Comparison of ENCODE assay signal across 10 mouse cellular contexts in genomic region chr17:25885636-25886035, GRCm38 (mm10). TPM values are rescaled to one million over a fixed set of nuclear protein-coding genes. Genes with fewer than 3 reads are reported as not detected.
DNase-seq lines count a peak whose midpoint lies in the region; ATAC-seq and TF ChIP-seq lines count a peak whose summit lies in the region.
"Had no signal": no experiment of that assay in that cellular context is flagged by ENCODE, and none has a peak within 500 bp of the region (broad histone marks: within the 10 kb centered on the region; RNA-seq: fewer than 3 reads in every experiment).

No protein-coding gene starts in this region.

- ATAC-seq in kidney, embryonic 15.5 days (replicated peaks; ENCODE audit: low FRiP score), result no peak
- ATAC-seq in midbrain, embryonic 13.5 days, result peak; percentile 39; the same call in 1 of the 2 replicates

- H3K9ac ChIP-seq in kidney, embryonic 15.5 days, result no peak overlapping the region
- H3K9ac ChIP-seq in midbrain, embryonic 13.5 days (replicated peaks), result no peak overlapping the region
- H3K9ac ChIP-seq: limb, embryonic 15.5 days; neural tube, embryonic 13.5 days had no signal

- no peak overlapping the region for H3K27ac ChIP-seq in kidney, adult 2 months (ENCODE audit: insufficient read depth, low read depth, low read length)
- H3K27ac ChIP-seq in kidney, embryonic 15.5 days, result no peak overlapping the region
- no peak overlapping the region for H3K27ac ChIP-seq in bone marrow, adult 2 months (ENCODE audit: control insufficient read depth, insufficient read depth, low read depth, low read length, poor library complexity)
- H3K27ac ChIP-seq in midbrain, embryonic 13.5 days, result no peak overlapping the region
- H3K27ac ChIP-seq in heart, embryonic 10.5 days, result no peak overlapping the region
- H3K27ac ChIP-seq: limb, embryonic 15.5 days; neural tube, embryonic 13.5 days had no signal

- no peak for TF ChIP-seq POLR2A in kidney, adult 2 months (IDR thresholded peaks at IDR 0.05; ENCODE audit: low read depth, low read length)
- TF ChIP-seq POLR2A in bone marrow, adult 2 months (IDR thresholded peaks at IDR 0.05; ENCODE audit: borderline replicate concordance, control insufficient read depth, low read depth, low read length), result no peak

- peak; percentile 62 for TF ChIP-seq CTCF in kidney, adult 2 months (conservative IDR thresholded peaks at IDR 0.05; ENCODE audit: insufficient read depth, insufficient read length, low read depth, low read length)
- TF ChIP-seq CTCF in bone marrow, adult 2 months (IDR thresholded peaks at IDR 0.05; ENCODE audit: control insufficient read depth, insufficient read depth, low read length), result 0 out of 2 replicates have a peak, but pooled peaks have one; percentile 29

- WGBS in kidney, adult 2 months, result 53% methylated on average over 4 of the region's 4 CpGs
- 67% methylated on average over 4 of the region's 4 CpGs for WGBS in kidney, embryonic 15.5 days
- 64% methylated on average over 4 of the region's 4 CpGs for WGBS in bone marrow, adult 2 months
- 66% methylated on average over 4 of the region's 4 CpGs for WGBS in midbrain, embryonic 13.5 days
- 64% methylated on average over 4 of the region's 4 CpGs for WGBS in heart, embryonic 10.5 days

- H3K9me3 ChIP-seq in kidney, embryonic 15.5 days (replicated peaks), result no peaks in the 10 kb centered on the region
- H3K9me3 ChIP-seq in midbrain, embryonic 13.5 days, result no peaks in the 10 kb centered on the region
- H3K9me3 ChIP-seq in heart, embryonic 10.5 days, result no peaks in the 10 kb centered on the region
- H3K9me3 ChIP-seq: limb, embryonic 15.5 days; neural tube, embryonic 13.5 days had no signal

- H3K36me3 ChIP-seq in kidney, adult 2 months (ENCODE audit: control insufficient read depth, insufficient read depth, low read length), result no peaks in the 10 kb centered on the region
- H3K36me3 ChIP-seq in kidney, embryonic 15.5 days, result peaks cover 68% of the 10 kb centered on the region
- H3K36me3 ChIP-seq in midbrain, embryonic 13.5 days, result peaks cover 58% of the 10 kb centered on the region
- H3K36me3 ChIP-seq in heart, embryonic 10.5 days, result peaks cover 65% of the 10 kb centered on the region

- no peaks in the 10 kb centered on the region for H3K27me3 ChIP-seq in kidney, adult 2 months (replicated peaks; ENCODE audit: control insufficient read depth, insufficient read depth, low read length)
- no peaks in the 10 kb centered on the region for H3K27me3 ChIP-seq in kidney, embryonic 15.5 days
- no peaks in the 10 kb centered on the region for H3K27me3 ChIP-seq in midbrain, embryonic 13.5 days
- H3K27me3 ChIP-seq in heart, embryonic 10.5 days (ENCODE audit: insufficient read depth, poor library complexity, severe bottlenecking), result no peaks in the 10 kb centered on the region
- H3K27me3 ChIP-seq: limb, embryonic 15.5 days; neural tube, embryonic 13.5 days had no signal

- peaks cover 3% of the 10 kb centered on the region; the same call in 1 of the 2 replicates for H3K4me1 ChIP-seq in kidney, adult 2 months (ENCODE audit: control insufficient read depth, insufficient read depth, low read length)
- peaks cover 15% of the 10 kb centered on the region for H3K4me1 ChIP-seq in kidney, embryonic 15.5 days
- H3K4me1 ChIP-seq in bone marrow, adult 2 months (ENCODE audit: control insufficient read depth, insufficient read depth, low read length), result no peaks in the 10 kb centered on the region
- H3K4me1 ChIP-seq in midbrain, embryonic 13.5 days (replicated peaks), result peaks cover 22% of the 10 kb centered on the region
- H3K4me1 ChIP-seq in heart, embryonic 10.5 days, result peaks cover 41% of the 10 kb centered on the region

- H3K4me3 ChIP-seq in kidney, adult 2 months (ENCODE audit: insufficient read depth, low read depth, low read length), result no peak overlapping the region
- no peak overlapping the region for H3K4me3 ChIP-seq in kidney, embryonic 15.5 days (replicated peaks)
- H3K4me3 ChIP-seq in bone marrow, adult 2 months (replicated peaks; ENCODE audit: control insufficient read depth, low read depth, low read length), result no peak overlapping the region
- no peak overlapping the region for H3K4me3 ChIP-seq in midbrain, embryonic 13.5 days (replicated peaks)
- no peak overlapping the region for H3K4me3 ChIP-seq in heart, embryonic 10.5 days
- H3K4me3 ChIP-seq: limb, embryonic 15.5 days; neural tube, embryonic 13.5 days had no signal

- peak; percentile 39 for DNase-seq in kidney, adult 2 months
- DNase-seq in CD4-positive, CD25-positive, alpha-beta regulatory T cell, adult 2 months (ENCODE audit: low read depth, low spot score), result peak; percentile 60
- DNase-seq in heart, embryonic 10.5 days (ENCODE audit: low spot score), result no peak
- no peak for DNase-seq in urinary bladder, adult 2 months (ENCODE audit: low spot score)
- DNase-seq in adrenal gland, postnatal 14 days, result no peak

- H3K4me2 ChIP-seq in kidney, embryonic 15.5 days, result no peak overlapping the region
- no peak overlapping the region for H3K4me2 ChIP-seq in midbrain, embryonic 13.5 days (replicated peaks)
- H3K4me2 ChIP-seq: limb, embryonic 15.5 days; neural tube, embryonic 13.5 days had no signal

RNA-seq across cellular contexts. Expression of gene Wfikkn1, which starts 5.0 kb away (rescaled TPM):
- polyA plus RNA-seq in kidney, adult 2 months (2012; rRNA removed), result 0.31 and 0.42 TPM in 2 replicates
- 0.49 and 0.56 TPM in 2 replicates for polyA plus RNA-seq in kidney, embryonic 15.5 days (2015; fragmentation: Nextera tagmentation; extraction: Ambion mirVana)
- polyA plus RNA-seq in bone marrow, adult 2 months (2011; ENCODE audit: insufficient read depth, insufficient read length, low replicate concordance, missing spikeins), result 1.6 and 2.2 TPM in 2 replicates
- 0.61 and 0.70 TPM in 2 replicates for polyA plus RNA-seq in midbrain, embryonic 13.5 days (2015; fragmentation: Nextera tagmentation; extraction: Ambion mirVana)
- polyA plus RNA-seq in heart, embryonic 10.5 days (2016; fragmentation: Nextera tagmentation; extraction: Ambion mirVana), result 0.96 and 3.8 TPM in 2 replicates
- polyA plus RNA-seq in urinary bladder, adult 2 months (2012; rRNA removed), result 0.77 and 0.93 TPM in 2 replicates
- total RNA-seq in adrenal gland, postnatal 14 days (2021), result 1.2 and 1.5 TPM in 2 replicates

RNA-seq across cellular contexts. Expression of gene Mettl26, which starts 10.8 kb away (rescaled TPM):
- 509 and 656 TPM in 2 replicates for polyA plus RNA-seq in kidney, adult 2 months (2012; rRNA removed)
- polyA plus RNA-seq in kidney, embryonic 15.5 days (2015; fragmentation: Nextera tagmentation; extraction: Ambion mirVana), result 78.7 and 81.5 TPM in 2 replicates
- 25.6 and 30.0 TPM in 2 replicates for polyA plus RNA-seq in bone marrow, adult 2 months (2011; ENCODE audit: insufficient read depth, insufficient read length, low replicate concordance, missing spikeins)
- polyA plus RNA-seq in midbrain, embryonic 13.5 days (2015; fragmentation: Nextera tagmentation; extraction: Ambion mirVana), result 69.7 and 75.4 TPM in 2 replicates
- 46.7 and 55.4 TPM in 2 replicates for polyA plus RNA-seq in heart, embryonic 10.5 days (2016; fragmentation: Nextera tagmentation; extraction: Ambion mirVana)
- 61.0 and 67.8 TPM in 2 replicates for polyA plus RNA-seq in urinary bladder, adult 2 months (2012; rRNA removed)
- 72.1 and 88.0 TPM in 2 replicates for total RNA-seq in adrenal gland, postnatal 14 days (2021)

RNA-seq across cellular contexts. Expression of gene Mcrip2, which starts 17.1 kb away (rescaled TPM):
- polyA plus RNA-seq in kidney, adult 2 months (2012; rRNA removed), result 258 and 286 TPM in 2 replicates
- 54.9 and 55.1 TPM in 2 replicates for polyA plus RNA-seq in kidney, embryonic 15.5 days (2015; fragmentation: Nextera tagmentation; extraction: Ambion mirVana)
- 6.8 and 12.7 TPM in 2 replicates for polyA plus RNA-seq in bone marrow, adult 2 months (2011; ENCODE audit: insufficient read depth, insufficient read length, low replicate concordance, missing spikeins)
- polyA plus RNA-seq in midbrain, embryonic 13.5 days (2015; fragmentation: Nextera tagmentation; extraction: Ambion mirVana), result 8.0 and 10.4 TPM in 2 replicates
- polyA plus RNA-seq in heart, embryonic 10.5 days (2016; fragmentation: Nextera tagmentation; extraction: Ambion mirVana), result 133 and 201 TPM in 2 replicates
- 11.0 and 13.6 TPM in 2 replicates for polyA plus RNA-seq in urinary bladder, adult 2 months (2012; rRNA removed)
- 336 and 337 TPM in 2 replicates for total RNA-seq in adrenal gland, postnatal 14 days (2021)

RNA-seq across cellular contexts. Expression of gene Wdr90, which starts 24.3 kb away (rescaled TPM):
- polyA plus RNA-seq in kidney, adult 2 months (2012; rRNA removed), result 23.8 and 25.5 TPM in 2 replicates
- 31.2 and 35.6 TPM in 2 replicates for polyA plus RNA-seq in kidney, embryonic 15.5 days (2015; fragmentation: Nextera tagmentation; extraction: Ambion mirVana)
- 31.1 and 62.0 TPM in 2 replicates for polyA plus RNA-seq in bone marrow, adult 2 months (2011; ENCODE audit: insufficient read depth, insufficient read length, low replicate concordance, missing spikeins)
- polyA plus RNA-seq in midbrain, embryonic 13.5 days (2015; fragmentation: Nextera tagmentation; extraction: Ambion mirVana), result 20.1 and 22.4 TPM in 2 replicates
- polyA plus RNA-seq in heart, embryonic 10.5 days (2016; fragmentation: Nextera tagmentation; extraction: Ambion mirVana), result 22.4 and 31.7 TPM in 2 replicates
- polyA plus RNA-seq in urinary bladder, adult 2 months (2012; rRNA removed), result 12.0 and 14.4 TPM in 2 replicates
- total RNA-seq in adrenal gland, postnatal 14 days (2021), result 23.1 and 23.2 TPM in 2 replicates

RNA-seq across cellular contexts. Expression of gene Rab40c, which starts 33.9 kb away (rescaled TPM):
- 31.3 and 34.8 TPM in 2 replicates for polyA plus RNA-seq in kidney, adult 2 months (2012; rRNA removed)
- polyA plus RNA-seq in kidney, embryonic 15.5 days (2015; fragmentation: Nextera tagmentation; extraction: Ambion mirVana), result 27.8 and 30.9 TPM in 2 replicates
- polyA plus RNA-seq in bone marrow, adult 2 months (2011; ENCODE audit: insufficient read depth, insufficient read length, low replicate concordance, missing spikeins), result 5.0 and 6.9 TPM in 2 replicates
- 44.3 and 47.1 TPM in 2 replicates for polyA plus RNA-seq in midbrain, embryonic 13.5 days (2015; fragmentation: Nextera tagmentation; extraction: Ambion mirVana)
- 22.2 and 24.4 TPM in 2 replicates for polyA plus RNA-seq in heart, embryonic 10.5 days (2016; fragmentation: Nextera tagmentation; extraction: Ambion mirVana)
- 36.7 and 44.3 TPM in 2 replicates for polyA plus RNA-seq in urinary bladder, adult 2 months (2012; rRNA removed)
- 19.8 and 20.9 TPM in 2 replicates for total RNA-seq in adrenal gland, postnatal 14 days (2021)

Comparison
In these comparisons a context has a peak if more than half of its experiments do, and no peak if none do; other contexts are left out.
1. DNase-seq: peak in kidney, adult 2 months (single experiment) and CD4-positive, CD25-positive, alpha-beta regulatory T cell, adult 2 months (single experiment); none in heart, embryonic 10.5 days (single experiment), urinary bladder, adult 2 months (single experiment) and adrenal gland, postnatal 14 days (single experiment).